Comparison of ENCODE assay signal across 16 mouse cellular contexts in the genomic region with DNA sequence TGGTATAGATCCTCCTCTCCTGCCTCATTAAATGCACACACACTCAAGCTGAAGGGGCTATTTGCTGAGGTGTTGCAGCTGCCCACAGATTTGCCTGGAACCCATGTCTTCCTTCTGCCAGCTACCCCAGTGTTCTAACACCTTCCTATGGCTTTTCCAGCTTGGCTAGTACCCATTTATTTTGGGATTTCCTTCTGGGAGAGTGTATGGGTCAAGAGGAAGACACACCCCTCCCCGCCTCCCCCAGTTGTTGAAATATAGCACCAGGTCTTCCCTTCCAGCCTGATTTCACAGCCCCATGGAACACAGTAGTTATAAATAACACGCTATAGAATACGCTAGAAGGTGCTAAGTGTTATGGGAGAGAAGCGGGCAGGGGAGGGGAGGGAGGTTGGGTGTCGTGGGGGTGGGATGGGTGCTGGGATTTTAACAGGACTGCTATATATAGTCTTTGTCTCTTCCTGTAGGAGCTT. TPM values are rescaled to one million over a fixed set of nuclear protein-coding genes. Genes with fewer than 3 reads are reported as not detected.
DNase-seq lines count a peak whose midpoint lies in the region; ATAC-seq lines count a peak whose summit lies in the region.
"Had no signal": no experiment of that assay in that cellular context is flagged by ENCODE, and none has a peak within 500 bp of the region (broad histone marks: within the 10 kb centered on the region; RNA-seq: fewer than 3 reads in every experiment).

No protein-coding gene starts in this region.

- H3K9me3 ChIP-seq in heart, embryonic 15.5 days (replicated peaks), result no peaks in the 10 kb centered on the region

- no peak overlapping the region for H3K4me3 ChIP-seq in heart, embryonic 15.5 days

- intact Hi-C loops in heart, postnatal 25 days (cut with DNase I), result no loop called here
- intact Hi-C loops in left cerebral cortex, postnatal 36 days (cut with DNase I), result no loop called here

- no peaks in the 10 kb centered on the region for H3K27me3 ChIP-seq in heart, embryonic 15.5 days

- H3K36me3 ChIP-seq in heart, embryonic 15.5 days, result no peaks in the 10 kb centered on the region

- no peak overlapping the region; the same call in 1 of the 2 replicates for H3K9ac ChIP-seq in heart, embryonic 15.5 days

- peaks cover 40% of the 10 kb centered on the region for H3K4me1 ChIP-seq in heart, embryonic 15.5 days (replicated peaks)

- peak overlapping the region; percentile 53 for H3K27ac ChIP-seq in heart, embryonic 15.5 days
- H3K27ac ChIP-seq: hindbrain, postnatal 0 days had no signal

- H3K4me2 ChIP-seq in heart, embryonic 15.5 days, result no peak overlapping the region

- ATAC-seq in heart, embryonic 15.5 days (replicated peaks; ENCODE audit: insufficient number of reproducible peaks, insufficient read depth, low FRiP score, low read depth), result 0 out of 2 replicates have a peak, but pooled peaks have one; percentile 18
- no peak for ATAC-seq in cerebellum, adult (ENCODE audit: insufficient number of reproducible peaks, low FRiP score, low TSS enrichment)
- ATAC-seq: hindbrain, postnatal 0 days had no signal

- 33% methylated on average over 5 of the region's 5 CpGs for WGBS in heart, embryonic 15.5 days

- no peak for DNase-seq in heart, postnatal 25 days (ENCODE audit: low spot score)
- DNase-seq in right cerebral cortex, adult 18-20 months, result peak; percentile 64
- no peak for DNase-seq in right cerebral cortex, postnatal 4 days
- DNase-seq in left cerebral cortex, postnatal 36 days (ENCODE audit: low spot score in 2 of 2), result peak; percentile 46 to 55
- no peak for DNase-seq in cerebellum, adult 18-20 months
- DNase-seq: gastrocnemius, postnatal 36 days; lung, adult 2 months; midbrain, embryonic 14.5 days had no signal

RNA-seq across cellular contexts. Expression of gene Gm26897, which starts 57.4 kb away (rescaled TPM):
- not detected in 2 replicates for polyA plus RNA-seq in heart, embryonic 15.5 days (2015; fragmentation: Nextera tagmentation; extraction: Ambion mirVana)
- not detected for total RNA-seq in heart, postnatal 25 days (2021)
- not detected for total RNA-seq in left cerebral cortex, postnatal 36 days (2021)
- total RNA-seq: adrenal gland, postnatal 14 days; gastrocnemius, postnatal 36 days; hindbrain, postnatal 0 days had no signal
- polyA plus RNA-seq: cortical plate, adult 2 months; hindbrain, postnatal 0 days; limb, embryonic 11.5 days; lung, adult 2 months; midbrain, embryonic 14.5 days; neural tube, embryonic 11.5 days; stomach, embryonic 16.5 days had no signal

Comparison
In these comparisons a context has a peak if more than half of its experiments do, and no peak if none do; other contexts are left out.
1. DNase-seq: peak in right cerebral cortex, adult 18-20 months (single experiment) and left cerebral cortex, postnatal 36 days (2 of 2); none in heart, postnatal 25 days (single experiment), right cerebral cortex, postnatal 4 days (single experiment) and cerebellum, adult 18-20 months (0 of 2).